Mouse (Mus musculus): ENCODE measurements around the gene Prrg2.

GRCm38 (mm10) chr7:45046853-45047350 lies 15.6 kb downstream of the Prrg2 start:
- TF ChIP-seq CTCF (IDR thresholded peaks at IDR 0.05; ENCODE audit: extremely low read depth, insufficient read length, insufficient replicate concordance, low read depth, low read length) (no peak), POLR2A (IDR thresholded peaks at IDR 0.05; ENCODE audit: low read depth, low read length) (no peak)
